Mouse (Mus musculus) brain, embryonic 14.5 days (tissue): ENCODE results near the gene Adgrb2. TPM values are rescaled to one million over a fixed set of nuclear protein-coding genes. Genes with fewer than 3 reads are reported as not detected.

ENCODE experiments used
- DNase-seq: peaks from one replicate; pipeline ENCODE4 v3.0.0-alpha.2; 2011; ENCODE audit warnings: low read depth
- CTCF ChIP-seq: fragments of 200-500 bp; IDR thresholded peaks from 2 replicates; pipeline ENCODE4 v1.5.1; 2012; ENCODE audit warnings: inconsistent platforms, mild to moderate bottlenecking, moderate library complexity, borderline replicate concordance; ENCODE audit not compliant: insufficient read depth, insufficient read length; ENCODE audit errors: extremely low read depth
- POLR2A ChIP-seq: fragments of 200-500 bp; IDR thresholded peaks from 2 replicates; pipeline ENCODE4 v1.6.1; 2012; ENCODE audit warnings: mild to moderate bottlenecking, inconsistent platforms, borderline replicate concordance; ENCODE audit not compliant: poor library complexity, insufficient read depth, insufficient read length, severe bottlenecking; ENCODE audit errors: extremely low read depth
- polyA plus RNA-seq: library from polyadenylated mRNA; depleted of rRNA; stranded (reverse); fragments of >200 nt; gene quantifications from 2 replicates; pipeline ENCODE4 v1.2.3, GENCODE M21; 2012

Gene Adgrb2
- polyA plus RNA-seq, 1 experiment = 152 TPM

DNA sequence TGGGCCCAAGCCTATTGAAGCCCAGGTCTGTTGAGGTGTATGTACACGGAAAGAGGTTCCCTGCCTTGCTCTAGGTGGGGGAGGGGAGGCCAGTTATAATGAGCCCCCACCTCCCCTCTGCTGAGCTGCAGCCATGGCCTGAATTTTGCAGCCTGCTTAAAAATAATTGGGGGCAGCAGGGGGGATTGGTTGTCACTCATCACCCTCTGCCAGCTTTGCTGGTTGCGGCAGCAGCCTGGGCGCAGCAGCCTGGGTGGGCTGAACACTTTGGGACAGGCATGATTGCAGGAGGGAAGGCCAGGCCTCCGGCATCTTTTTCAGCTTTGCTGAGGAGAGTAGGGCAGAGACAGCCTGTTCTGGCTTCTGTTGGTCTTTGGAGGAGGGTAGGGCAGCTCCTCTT is 5.3 kb downstream of the Adgrb2 start:
- no peak for TF ChIP-seq POLR2A
- no peak for TF ChIP-seq CTCF
- peak; percentile 78 for DNase-seq

DNA sequence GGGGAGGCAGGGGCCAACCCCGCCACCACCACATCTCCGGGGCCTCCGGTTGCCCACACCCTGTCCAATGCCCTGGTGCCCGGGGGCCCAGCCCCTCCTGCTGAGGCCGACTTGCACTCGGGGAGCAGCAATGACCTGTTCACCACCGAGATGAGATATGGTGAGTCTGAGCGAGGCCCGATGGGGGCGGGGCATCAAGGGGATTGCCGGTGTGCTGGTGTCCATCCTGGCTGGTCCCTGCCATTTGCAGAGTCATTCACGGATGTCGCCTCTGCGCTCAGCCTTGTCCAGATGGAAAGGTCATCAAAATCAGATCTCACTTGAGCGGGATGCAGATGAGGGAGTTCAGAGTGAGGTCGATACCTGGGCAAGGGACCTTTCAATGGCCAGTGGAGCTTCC is 8.1 kb downstream of the Adgrb2 start:
- TF ChIP-seq POLR2A (no peak), CTCF (no peak)
- no peak for DNase-seq

DNA sequence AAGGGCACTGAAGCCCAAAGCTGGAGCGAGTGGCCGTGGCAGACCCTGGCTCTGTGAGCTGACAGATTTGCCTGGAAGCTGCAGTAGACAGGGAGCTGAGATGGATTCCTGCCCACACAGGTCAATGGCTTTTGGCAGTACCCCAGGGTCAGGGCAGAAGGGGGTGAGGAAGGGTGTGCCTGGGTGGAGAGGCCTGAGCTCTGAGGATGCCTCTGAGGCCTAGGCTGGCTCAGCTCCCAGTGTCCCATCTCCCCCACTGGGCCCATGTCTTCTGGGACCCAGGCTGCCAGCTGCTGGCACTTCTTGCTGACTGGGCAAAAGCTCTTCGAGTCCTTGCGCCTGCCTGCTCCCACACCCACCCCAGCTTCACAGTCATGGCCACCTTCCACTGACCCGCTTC is 8.5 kb downstream of the Adgrb2 start:
- DNase-seq = no peak
- TF ChIP-seq POLR2A = no peak
- TF ChIP-seq CTCF = no peak

DNA sequence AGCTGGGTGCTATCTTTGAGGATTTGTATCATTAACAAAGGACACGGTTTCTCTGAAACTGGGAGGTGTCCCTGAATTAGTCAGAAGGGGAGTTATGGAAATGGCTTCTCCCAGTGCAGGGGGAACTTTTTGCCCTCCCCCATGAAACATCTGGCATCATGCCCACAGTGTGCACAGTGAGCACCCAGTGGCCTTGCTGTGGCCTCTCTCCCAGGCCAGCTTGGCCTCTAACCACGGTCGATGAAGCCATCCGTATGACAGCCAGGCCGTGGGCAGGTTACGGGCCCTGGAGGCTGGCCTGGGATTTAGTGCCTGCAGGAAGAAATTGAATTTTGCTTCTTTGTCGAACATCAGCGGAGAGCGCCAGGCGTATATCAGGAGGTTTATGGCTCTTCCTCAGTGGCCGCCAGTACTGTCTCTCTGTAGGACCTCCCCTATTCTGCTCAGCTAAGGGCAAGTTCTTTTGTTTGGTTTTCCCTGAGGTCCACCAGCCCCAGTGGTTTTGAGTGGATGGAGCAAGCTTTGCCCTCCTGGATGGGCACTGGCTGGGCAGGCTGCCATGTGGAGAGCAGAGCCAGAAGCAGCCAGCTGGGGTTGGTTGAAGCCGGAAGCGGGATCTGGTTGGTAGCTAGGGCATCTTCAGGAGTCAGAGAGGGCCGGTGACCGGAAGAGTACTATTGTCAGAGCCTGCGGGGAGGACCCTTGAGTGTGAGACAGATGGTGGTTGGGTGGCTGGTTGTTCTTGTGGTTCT is 9.4 kb downstream of the Adgrb2 start:
- TF ChIP-seq POLR2A (no peak), CTCF (no peak)
- peak; percentile 65 for DNase-seq

DNA sequence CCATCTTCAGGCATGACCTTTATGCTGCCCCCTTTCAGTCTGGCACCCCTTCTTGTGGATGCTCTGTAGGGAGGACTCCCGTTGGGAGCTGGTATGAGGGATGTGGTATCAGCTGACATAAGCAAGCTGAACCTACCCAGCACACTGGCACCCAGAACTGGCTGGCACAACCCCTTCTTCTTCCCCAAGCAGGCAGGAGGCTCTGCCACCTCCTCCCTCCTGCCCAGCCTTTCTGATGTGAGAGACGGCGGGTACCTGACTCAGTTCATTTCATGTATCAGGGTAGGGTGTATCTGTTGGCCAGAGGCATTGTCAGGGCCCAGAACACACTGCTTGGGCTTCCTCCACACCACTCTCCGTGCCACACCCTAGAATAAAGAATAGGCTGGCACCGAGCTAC is 10.1 kb downstream of the Adgrb2 start:
- TF ChIP-seq CTCF = no peak
- no peak for TF ChIP-seq POLR2A
- DNase-seq = no peak

GRCm38 (mm10) chr4:129995255-129995654 is 10.6 kb downstream of the Adgrb2 start:
- no peak for TF ChIP-seq CTCF
- TF ChIP-seq POLR2A = no peak
- DNase-seq = no peak

DNA sequence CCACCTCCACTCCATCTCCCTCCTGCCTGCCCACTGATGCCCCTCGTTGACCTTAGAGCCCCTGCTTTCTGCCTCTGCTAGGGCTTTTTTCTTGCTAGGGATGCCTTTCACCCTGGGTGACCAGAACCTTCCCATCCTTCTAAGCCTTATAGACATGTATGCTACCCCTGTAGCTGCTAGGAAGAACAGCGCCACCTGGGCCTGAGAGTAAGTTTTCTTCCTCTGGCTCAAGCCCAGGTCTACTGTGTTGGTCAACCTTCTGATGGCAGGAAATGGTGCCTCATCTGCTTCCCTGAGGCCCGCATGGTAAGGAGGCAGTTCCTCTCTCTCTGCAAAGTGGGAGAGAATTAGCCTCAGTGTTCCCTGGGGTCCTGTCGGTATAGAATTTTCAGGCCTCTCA is 11.3 kb downstream of the Adgrb2 start:
- no peak for TF ChIP-seq POLR2A
- TF ChIP-seq CTCF = no peak
- DNase-seq = no peak

DNA sequence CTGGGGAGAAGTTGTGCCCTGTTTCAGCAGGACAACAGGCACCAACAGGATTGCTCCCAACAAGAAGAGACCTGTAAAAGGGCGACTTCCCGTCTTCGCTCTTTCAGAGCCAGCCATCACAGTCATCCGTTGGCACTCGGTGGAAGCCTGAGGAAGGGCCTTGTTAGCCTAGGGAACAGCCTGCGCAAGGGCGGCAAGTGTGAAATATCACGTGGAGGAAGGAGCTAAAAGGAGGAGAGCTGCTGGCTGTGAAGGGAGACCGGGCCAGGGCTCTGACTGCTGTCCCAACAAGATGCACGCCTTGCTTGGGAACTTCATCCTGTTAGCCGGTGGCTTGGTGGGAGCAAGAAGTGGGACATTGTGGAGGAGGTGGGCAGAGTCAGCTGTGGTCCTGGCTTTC is 13.5 kb downstream of the Adgrb2 start:
- TF ChIP-seq CTCF = no peak
- TF ChIP-seq POLR2A = no peak
- DNase-seq = no peak

DNA sequence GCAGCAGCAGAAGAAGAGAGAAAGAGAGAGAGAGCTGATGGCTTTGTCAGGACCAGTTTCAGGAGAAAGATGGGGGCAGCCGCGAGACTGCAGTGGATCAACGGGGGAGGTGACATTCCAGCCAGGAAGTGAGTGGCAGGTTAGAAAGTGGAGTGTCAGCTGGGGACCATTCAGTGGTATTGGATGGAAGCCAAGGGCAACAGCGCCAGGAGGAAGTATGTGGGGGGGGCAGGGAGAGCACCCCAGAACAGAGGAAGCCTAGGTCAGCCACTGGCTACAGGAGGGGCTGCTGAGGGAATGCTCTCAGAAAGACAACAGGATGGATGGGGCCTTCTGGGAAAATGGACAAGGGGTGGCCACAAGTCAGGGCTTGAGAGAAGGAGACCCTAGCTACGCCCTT is 17.0 kb downstream of the Adgrb2 start:
- TF ChIP-seq POLR2A = no peak

GRCm38 (mm10) chr4:130002157-130002556 is 17.5 kb downstream of the Adgrb2 start:
- peak; percentile 78 for DNase-seq

More for the DNA sequence above, 17.0 kb downstream of the Adgrb2 start:
- peak; percentile 53 for DNase-seq

GRCm38 (mm10) chr4:130005593-130005992 is 20.9 kb downstream of the Adgrb2 start:
- no peak for DNase-seq
- TF ChIP-seq CTCF (peak; percentile 19; the same call in 1 of the 2 replicates), POLR2A (no peak)

More at GRCm38 (mm10) chr4:130002157-130002556, 17.5 kb downstream of the Adgrb2 start:
- TF ChIP-seq CTCF = no peak
- TF ChIP-seq POLR2A = no peak

DNA sequence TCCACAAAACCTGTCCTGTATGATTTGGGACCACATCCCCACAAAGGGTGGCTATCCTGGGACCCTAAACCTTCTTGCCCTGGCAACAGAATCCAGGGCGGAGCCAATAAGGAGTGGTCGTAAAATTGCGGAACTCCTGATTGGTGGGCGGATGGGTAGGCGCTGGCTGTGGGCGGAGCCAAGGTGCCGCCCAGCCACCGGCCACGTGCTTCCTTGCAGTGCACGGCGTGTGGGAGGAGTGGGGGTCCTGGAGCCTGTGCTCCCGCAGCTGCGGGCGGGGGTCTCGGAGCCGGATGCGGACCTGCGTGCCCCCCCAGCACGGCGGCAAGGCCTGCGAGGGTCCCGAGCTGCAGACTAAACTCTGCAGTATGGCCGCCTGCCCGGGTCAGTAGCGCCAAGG is 21.9 kb downstream of the Adgrb2 start:
- DNase-seq = no peak

More for the DNA sequence above, 21.9 kb downstream of the Adgrb2 start:
- TF ChIP-seq POLR2A (no peak), CTCF (no peak)
